Mouse (Mus musculus): Measurements from ENCODE around the gene Nlk.
"Not testable (repeated sequence)": the region's sequence is repeated elsewhere in the genome, so short reads cannot be mapped to it uniquely, and the experiment has no call there.

The Nlk gene

DNA sequence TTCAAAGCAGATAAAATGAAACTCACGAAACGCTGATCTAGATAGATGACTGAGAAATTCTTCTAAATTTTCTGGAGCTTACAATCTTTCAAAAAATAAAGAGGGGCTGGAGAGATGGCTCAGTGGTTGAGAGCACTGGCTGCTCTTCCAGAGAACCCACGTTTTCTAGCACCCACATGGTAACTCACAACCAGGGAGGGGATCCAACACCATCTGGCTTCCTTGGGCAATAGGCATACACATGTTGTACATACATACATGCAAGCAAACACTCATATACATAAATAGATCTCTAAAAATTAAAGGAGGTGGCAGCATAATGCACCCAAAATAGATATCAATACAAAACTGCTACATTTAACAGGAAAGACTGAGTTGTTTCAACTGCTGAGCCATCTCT lies 16.1 kb downstream of the Nlk start:
- no peak for DNase-seq (ENCODE audit: low spot score)

DNA sequence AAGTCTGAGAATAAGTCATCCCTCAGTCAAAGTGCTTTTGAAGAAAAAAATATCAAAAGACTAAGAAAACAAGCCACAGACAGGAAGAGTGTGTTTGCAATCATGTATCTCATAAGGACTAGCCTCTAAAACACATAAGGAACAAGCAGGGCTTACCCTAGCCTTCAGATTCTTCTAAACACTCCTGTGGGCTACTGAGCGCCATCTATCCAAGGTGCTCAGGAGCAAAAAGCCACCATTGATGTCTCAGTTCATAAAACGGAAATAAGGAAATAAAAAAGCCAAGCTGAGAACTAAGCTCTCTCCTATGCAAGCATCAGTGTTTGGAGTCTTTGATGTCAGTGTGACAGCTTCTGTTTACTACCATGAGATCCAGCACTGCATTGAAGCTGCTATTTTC lies 18.4 kb downstream of the Nlk start:
- DNase-seq (ENCODE audit: low spot score): no peak

DNA sequence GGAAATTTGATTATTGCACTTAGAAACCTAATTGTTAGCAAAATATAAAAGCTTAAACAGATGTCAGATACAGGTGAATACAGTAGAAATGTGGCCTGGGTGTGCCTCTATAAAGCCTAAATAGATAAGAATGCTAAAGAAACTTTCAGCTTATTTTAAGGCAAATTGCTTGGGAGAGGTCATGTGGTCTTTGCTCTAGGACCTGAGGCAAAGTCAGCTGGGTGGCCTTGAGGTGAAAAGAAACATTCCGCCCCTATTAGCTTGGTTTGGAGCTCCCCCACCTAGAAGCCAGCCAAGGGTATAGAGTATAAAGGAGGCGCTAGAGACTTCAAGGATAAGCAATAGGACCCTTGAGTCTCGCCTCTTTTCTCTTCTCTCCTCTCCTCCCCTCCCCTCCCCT lies 28.5 kb downstream of the Nlk start:
- DNase-seq (ENCODE audit: low spot score): no peak

DNA sequence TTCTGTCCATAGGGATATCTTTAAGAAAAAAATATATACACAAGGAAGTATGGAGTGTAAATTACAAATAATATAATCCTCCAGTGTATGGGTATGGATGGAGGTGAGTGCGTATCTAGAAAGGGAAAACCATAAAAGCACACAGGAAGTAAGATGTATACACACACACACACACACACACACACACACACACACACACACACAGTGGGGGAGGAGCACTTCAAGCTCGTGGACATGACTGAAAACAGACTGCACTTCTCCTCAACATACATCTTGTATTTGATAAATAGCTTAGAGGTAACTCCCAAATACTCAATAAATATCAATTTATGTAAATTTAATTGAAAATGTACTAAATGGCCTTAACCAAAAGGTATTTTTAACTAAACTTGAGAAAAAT lies 32.3 kb downstream of the Nlk start:
- DNase-seq (ENCODE audit: low spot score): no peak

DNA sequence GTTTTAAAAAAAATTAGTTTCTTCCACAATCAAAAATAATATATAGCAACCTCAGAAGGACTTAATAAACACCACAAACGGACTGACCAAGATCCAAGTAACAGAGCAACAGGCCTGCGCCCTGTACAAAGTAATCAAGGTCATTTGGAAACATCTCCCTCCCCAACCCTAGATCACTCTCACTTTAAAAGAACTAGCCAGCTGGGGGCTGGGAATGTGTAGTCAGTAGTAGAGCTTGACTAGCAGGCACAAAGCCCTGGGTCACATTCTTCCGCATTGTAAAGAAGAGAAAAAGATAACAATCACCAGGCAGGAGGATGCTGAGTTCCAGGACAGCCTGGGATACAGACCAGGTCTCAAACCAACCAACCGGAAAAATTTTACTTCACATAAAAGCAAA lies 33.3 kb downstream of the Nlk start:
- DNase-seq (ENCODE audit: low spot score): no peak

DNA sequence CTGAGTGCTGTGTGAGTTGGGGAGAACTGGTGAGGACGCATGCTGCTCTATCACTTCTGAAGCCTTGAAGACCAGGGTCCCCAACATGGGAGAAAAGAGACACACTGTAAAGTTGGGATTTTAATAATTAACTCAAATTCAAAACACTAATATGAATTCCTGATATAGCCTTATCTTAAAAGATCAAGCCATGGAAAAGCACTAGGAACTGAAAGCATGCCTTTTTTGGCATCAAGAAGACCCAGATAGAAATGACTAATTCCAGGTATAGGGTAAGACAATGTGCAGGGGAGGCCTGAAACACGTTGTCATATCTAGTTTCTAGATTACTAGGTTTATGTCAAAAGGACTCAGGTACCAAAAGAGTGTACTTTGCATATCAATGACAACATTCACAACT lies 48.0 kb downstream of the Nlk start:
- DNase-seq (ENCODE audit: low spot score): no peak

DNA sequence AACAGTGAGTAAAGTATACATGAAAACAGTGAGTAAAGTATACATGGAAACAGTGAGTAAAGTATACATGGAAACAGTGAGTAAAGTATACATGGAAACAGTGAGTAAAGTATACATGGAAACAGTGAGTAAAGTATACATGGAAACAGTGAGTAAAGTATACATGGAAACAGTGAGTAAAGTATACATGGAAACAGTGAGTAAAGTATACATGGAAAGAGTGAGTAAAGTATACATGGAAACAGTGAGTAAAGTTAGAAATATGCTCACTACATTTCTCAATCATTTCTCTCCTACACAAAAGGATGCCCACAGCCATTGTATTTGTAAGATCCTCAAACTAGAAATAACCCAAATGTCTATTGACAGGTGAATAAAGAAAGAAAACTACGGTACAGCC lies 48.8 kb downstream of the Nlk start:
- not testable (repeated sequence) for DNase-seq (ENCODE audit: low spot score)

DNA sequence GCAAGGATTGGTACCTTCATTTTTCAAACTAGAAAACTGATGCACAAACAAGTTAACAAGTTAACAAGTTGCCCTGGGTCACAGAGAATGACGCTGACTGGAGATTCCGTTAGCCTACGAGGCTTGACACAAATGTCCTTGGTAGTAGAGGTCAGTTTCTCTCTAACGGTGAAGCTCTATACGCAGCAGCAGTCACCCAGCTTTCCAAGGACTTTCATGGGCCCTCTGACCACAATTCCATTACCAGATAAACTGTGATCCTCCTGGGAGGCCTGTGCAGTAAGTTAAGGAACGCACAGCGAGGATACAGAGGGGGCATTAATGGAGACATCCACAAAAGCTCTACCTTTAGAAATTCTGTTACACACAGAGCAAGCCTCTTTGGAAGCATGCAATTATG lies 53.4 kb downstream of the Nlk start:
- DNase-seq (ENCODE audit: low spot score): no peak

DNA sequence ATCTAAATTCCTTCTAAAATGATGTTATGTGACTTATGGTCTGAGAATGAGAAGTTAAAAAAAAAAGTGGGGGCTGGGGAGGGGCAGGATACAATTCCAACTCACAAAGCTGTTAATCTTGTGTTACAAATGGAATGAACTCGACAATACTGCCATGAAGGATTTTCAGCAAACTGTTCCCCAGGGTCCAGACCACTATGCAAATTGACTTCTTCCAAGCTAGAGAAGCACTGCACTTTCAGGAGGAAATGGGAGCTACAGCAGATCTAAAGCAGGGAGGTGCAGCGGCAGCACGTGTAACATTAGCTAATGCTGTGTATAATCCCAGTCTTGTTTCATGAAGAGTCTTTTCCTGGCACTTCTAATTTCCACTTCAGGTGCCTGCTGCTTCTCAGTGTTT lies 55.0 kb downstream of the Nlk start:
- no peak for DNase-seq (ENCODE audit: low spot score)

DNA sequence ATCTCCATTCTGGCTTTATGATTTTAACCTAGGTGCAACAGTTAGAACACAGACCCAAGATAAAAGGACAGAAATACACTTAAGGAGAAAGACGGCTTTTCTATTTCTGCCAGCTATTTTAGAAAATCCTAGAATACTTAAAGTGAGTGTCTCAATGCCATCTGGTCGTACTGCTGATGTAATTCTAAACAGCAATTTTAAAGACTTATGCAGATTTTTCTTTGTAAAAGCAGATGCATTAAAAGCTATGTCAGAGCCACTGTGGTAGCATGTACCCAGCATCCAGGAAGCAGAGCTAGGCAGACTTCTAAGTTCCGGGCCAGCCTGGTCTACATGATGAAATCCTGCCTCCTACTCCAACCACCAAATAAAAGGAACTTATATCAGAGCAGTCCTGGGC lies 56.1 kb downstream of the Nlk start:
- DNase-seq (ENCODE audit: low spot score): no peak

DNA sequence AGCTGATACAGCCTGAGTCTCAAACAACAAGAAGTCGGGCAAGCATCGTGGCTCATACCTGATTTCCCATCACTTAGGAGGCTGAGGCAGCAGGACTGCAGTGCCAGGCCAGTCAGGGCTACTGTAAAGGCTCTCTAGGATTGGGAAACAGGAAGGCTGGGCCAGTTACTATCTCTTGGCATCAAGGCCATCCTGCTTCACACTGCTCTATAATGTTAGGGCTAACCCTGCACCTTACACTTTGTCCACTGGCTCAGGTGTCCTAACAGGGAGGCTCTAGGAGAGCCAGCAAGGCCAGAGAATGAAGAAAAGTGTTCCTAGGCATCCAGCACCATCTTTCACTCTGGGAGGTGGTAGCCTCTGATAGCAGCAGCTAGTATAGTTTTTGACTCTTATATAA lies 64.4 kb downstream of the Nlk start:
- DNase-seq (ENCODE audit: low spot score): no peak

DNA sequence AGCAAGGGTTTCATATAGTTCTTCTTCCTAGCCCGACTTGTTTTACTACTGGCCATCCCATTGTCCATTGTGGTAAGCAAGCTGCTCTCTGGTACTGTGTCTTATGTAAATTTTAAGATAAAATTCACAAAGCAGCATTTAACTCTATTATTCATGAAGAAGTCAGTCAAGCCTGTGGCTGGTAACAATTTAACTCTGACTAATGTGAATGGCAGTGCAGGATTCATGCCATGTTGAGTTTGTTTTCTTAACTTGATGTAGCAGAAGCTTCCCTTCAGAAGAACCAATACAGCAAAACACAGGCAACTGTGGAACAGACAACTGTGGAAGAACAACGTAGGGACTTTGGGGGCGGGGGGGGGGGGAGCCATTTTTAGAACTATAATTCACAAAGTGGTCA lies 68.3 kb downstream of the Nlk start:
- no peak for DNase-seq (ENCODE audit: low spot score)

DNA sequence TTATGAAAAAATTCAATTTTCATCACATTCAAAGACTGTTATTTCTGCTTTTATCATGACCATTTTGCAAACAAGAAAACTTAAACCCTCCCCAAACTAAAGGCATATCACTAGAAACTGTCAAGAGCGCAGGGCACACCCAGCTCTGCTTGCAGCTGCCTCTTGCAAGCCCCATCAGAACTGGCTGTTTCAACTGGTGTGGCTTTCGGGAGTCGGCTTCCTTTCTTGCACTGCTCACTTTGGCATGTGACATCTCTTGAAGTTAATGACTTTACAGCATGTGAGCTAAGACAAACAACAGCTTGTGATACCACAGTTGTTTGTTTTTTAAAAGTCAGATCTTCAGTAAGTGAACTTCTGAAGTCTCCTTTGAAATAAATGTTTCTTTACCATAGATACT lies 72.8 kb downstream of the Nlk start:
- no peak for DNase-seq (ENCODE audit: low spot score)

DNA sequence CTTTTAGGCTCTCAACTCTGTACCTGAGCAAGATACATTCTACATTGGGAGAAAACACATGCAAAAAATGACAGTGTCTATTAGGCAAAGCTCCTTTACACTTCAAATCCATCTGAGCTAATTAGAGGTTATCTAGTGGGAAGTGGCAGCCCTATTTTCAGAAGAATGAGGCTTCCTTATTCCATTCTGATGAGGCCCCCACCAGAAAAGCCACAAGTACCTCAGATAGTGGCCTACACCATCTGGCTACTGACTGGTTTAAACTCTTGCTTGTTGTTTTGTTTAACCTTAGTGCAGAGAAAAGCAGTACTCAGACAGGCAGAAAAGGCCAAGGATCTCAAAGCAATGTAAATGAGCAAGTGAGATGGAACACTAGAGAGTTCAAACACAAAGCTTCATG lies 75.2 kb downstream of the Nlk start:
- DNase-seq (ENCODE audit: low spot score): no peak

DNA sequence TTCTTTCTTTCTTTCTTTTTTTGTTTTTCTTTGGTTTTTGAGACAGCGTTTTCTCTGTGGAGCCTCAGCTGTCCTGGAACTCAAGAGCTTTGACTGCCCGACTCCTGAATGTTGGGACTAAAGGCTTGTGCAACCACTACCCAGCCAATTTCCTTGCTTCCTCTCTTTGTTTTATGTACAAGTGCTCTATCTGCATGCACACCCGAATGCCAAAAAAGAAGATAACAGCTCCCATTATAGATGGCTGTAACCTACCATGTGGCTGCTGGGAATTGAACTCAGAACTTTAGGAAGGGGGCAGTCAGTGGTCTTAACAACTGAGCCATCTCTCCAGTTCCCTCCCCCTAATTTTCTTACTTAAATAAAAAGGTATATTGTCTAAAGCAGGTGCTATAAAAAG lies 77.0 kb downstream of the Nlk start:
- DNase-seq (ENCODE audit: low spot score): no peak

DNA sequence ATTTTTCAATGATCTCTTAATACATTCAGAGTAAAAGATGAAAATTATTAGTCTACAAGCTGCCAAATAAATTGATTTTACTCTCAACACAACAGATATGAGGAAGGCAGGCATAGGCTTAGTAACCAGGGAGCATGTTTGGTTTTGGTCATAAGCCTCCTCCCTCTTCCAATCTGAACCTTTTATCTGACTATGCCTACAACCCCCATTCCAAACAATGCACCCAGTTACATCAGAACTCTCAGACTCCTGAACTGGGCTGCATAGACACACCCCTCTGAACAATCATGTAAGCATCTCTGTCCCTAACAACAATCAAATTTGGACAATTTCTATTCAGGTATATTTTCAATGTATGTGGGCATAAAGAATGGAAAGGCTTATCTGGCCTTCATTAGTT lies 85.9 kb downstream of the Nlk start:
- no peak for DNase-seq (ENCODE audit: low spot score)

DNA sequence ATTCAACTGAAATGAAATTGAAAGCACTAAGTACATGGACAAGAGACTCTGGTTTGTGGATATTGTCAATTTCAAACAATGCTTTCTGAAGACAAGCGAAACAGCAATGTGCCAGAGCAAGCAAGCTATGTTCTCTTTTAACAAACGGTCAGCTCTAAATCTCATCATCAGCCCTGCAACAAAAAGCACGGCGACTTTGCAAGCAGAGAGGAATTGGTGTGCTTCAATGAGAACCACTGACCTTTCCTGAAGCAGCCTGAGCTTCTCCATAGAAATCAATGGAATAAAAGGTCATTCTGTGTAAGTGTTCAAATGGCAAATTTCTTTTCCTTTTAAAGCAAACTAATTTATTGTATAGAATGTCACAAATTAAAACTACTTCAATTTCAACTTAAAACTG lies 87.5 kb downstream of the Nlk start:
- no peak for DNase-seq (ENCODE audit: low spot score)

DNA sequence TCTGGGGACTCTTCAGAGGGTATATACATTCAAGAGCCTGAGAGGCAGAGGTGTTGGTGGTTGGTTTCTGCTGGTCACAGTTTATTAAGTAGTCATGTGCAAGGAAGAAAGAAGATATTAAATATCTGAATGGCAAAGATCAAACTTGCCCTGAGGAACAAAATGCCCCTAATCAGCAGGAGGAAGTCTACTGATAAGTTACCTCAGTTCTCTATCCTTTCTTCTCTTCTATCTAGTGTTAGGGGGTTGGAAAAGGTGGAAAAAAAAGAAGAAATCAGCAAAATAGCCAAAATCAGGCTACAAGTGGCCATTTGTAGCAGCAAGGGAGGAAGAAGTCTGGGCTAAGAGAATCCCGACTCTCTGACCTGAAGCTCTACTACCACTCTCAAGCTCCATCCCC lies 92.3 kb downstream of the Nlk start:
- DNase-seq (ENCODE audit: low spot score): no peak

DNA sequence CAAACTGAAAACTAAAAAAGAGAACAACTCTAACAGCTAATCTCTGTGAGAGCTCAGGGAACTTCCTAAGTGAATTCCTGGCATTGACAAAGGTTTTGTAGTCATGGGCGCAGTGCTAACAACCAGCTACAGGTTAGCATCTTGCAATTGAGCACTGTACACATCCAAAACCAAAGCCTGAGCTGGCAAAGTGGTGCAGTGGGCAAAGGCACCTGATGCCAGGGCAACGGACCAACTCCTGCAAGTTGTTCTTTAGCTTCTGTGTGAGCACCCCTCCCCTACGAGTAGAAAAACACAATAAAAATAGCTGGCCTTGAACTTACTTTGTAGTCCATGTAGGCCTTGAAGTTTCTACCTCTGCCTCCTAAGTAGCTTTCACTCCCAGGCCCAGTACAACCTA lies 94.4 kb downstream of the Nlk start:
- DNase-seq (ENCODE audit: low spot score): no peak

DNA sequence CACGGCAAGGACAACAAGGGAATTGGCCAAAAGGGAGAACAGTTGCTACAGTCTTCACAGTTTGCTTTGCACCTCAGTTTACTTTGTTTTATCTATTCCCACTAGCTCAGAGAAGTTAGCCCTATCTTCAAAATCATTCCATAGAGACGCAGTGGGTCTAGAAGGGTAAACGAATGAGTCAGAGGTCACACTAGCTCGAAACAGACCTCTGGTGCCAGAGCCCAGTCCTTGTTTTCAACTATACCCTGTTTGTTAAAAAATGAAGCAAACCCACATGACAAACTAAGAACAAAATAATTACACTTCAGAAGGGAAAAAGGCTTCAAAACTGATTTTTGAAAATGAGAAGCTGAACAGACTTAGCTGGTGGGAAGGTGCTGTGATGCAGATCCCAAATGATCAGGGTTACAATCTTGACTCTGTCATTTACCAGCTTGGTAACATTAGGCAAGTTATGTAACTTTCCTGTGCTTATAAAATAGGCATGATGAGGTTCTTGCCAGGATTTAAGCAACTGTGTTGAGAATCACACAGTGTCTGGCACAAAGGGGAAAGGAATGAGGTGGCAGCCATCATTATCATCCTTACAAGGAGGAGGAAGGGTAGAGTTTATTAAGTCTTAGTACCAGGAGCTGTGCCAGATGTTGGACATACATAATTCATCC lies 96.1 kb downstream of the Nlk start:
- DNase-seq (ENCODE audit: low spot score): no peak

DNA sequence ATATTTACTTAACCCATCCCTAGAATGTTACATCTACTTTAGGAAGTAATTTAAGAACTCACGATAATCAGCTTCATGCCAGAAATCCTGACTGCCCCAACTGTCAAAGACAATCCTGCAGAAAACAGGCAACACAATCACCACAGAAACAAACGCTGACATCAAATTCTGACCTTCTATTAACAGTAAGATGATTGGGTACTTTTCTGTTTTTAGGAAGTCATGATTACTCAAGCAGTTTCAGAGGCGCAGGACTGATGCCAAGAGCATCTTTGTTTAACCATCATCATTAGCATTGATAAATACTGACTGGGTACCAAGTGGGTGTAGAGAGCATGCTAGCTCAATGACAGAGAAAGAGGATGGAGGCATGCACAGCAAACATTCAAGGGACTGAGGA lies 96.7 kb downstream of the Nlk start:
- DNase-seq (ENCODE audit: low spot score): no peak

DNA sequence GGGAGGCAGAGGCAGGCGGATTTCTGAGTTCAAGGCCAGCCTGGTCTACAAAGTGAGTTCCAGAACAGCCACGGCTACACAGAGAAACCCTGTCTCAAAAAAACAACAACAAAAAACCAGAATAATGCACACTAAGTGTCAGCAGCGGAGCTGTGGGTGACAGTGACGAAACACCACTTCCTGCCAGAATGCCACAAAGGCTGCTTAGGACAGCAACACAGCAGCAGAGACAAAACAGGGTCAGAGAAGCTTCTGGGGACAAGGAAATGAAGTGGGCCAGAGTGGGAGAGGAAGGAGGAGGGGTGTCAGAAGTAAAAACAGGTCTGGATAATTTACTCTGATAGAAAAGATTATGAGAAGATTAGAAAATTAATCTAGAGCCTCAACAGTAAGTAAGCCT lies 97.1 kb downstream of the Nlk start:
- DNase-seq (ENCODE audit: low spot score): no peak

DNA sequence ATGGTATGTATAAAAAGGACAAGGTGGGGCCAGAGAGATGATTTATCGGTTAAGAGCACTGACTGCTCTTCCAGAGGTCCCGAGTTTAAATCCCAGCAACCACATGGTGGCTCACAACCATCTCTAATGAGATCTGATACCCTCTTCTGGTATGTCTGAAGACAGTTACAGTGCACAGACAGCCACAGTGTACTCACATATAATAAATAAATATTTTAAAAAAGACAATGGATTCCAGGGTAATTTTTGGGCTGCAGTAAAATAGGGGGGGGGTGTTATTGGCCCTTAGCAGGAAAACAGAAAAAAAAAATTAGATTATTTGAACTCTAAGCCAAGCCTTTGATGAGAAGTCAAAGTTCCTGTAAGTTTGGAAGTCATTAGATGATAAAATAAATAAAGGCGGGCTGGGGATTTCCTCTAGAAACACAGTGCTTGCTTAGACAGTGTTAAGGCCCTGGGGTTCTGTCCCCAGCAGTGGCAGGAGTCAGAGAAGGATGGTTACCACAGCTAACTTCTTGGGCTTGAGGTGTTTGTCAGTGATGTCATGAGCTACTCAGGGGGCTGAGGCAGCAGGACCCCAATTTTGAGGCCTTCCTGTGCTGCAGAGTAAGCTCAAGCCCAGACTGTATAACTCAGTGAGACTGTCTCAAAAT lies 98.3 kb downstream of the Nlk start:
- no peak for DNase-seq (ENCODE audit: low spot score)

DNA sequence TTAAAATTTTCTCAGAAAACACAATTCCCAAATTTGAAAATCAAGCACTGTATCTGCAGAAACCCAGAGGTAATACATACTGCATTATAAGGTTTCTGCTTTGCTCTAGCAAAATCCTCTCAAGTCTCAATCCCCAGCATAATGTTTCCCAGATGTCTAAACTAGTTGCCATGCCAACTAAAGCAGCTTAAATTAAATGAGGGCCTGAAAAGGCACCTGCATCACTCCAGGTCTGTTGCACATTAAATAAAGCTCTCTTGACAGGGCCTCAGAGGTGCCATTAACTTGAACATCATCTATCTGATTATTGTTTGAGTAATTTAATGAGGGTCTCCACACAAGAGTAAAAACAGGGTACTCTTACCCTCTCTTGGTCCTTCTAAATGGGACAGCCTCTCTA lies 100.4 kb downstream of the Nlk start:
- no peak for DNase-seq (ENCODE audit: low spot score)

DNA sequence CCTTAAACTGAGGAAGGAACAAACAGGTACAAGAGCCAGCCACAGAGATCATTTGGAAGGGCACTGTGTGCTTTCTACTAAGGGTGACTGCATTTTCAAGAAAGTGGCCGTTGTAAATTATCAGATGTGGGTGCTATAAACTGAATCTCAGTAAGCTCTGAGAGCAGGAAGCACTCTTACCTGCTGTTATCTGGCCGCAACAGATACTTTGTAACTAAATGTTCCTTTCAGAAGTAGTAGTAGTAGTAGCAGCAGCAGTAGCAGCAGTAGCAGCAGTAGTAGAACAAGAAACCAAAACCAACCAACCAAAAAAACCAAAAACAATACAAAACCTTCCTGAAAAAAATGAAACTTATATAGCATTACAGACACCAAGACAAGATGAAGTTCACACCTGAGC lies 101.4 kb downstream of the Nlk start:
- no peak for DNase-seq (ENCODE audit: low spot score)
